Mouse (Mus musculus): ENCODE data around the gene Rab27a.

GRCm38 (mm10) chr9:73040080-73040479 is 4.6 kb upstream of the Rab27a start, which contains the start of gene Pigb:
- TF ChIP-seq CTCF (IDR thresholded peaks at IDR 0.05; ENCODE audit: extremely low read depth, insufficient read depth, low read length) = no peak
- no peak for TF ChIP-seq POLR2A (IDR thresholded peaks at IDR 0.05; ENCODE audit: extremely low read depth, insufficient read depth, low read length)

Data from cortical plate, adult 2 months (tissue).